Mouse (Mus musculus): Measurements from ENCODE around the gene Rps21. TPM values are rescaled to one million over a fixed set of nuclear protein-coding genes. Genes with fewer than 3 reads are reported as not detected.

Rps21 gene
- polyA plus RNA-seq, 1 experiment = 1,612 TPM

DNA sequence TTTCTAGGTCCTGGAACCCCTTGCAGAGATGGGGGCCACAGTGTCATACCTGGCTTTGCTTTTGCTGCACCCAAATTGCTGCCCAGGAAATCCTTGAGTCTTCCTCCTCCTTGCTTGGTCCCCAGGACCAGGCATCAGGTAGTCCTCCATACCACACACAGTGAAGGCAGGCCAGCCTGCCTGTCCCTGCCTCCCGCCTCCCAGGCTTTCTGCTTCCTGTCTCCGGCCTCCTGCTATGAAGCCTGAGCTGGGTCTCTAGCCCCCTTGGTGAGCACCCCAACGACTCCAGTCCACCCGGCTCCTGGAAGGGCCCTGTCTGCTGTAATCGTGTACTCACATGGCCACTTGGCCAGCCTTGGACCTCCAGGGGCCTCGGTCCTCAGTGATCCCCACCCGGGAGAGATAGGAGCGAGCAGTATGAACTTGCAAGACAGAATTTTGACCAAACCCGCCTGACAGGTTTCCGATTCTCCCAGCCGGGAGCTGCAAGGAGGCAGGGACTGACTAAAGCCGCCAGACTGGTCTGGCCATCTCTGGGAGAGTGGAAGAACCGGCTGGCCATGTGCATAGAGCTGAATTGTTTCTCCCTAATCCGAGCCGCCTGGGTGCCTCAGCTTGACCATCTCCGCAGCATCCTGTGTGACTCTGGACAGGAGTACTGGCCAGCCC lies 32.4 kb downstream of the Rps21 start, which contains the start of gene Rbbp8nl:
Gene Rbbp8nl (minus strand): TSS at position 440 of the 669 bp plus-strand sequence.
- H3K36me3 ChIP-seq (ENCODE audit: control insufficient read depth, insufficient read depth, low read length, poor library complexity, severe bottlenecking) = no peaks in the 10 kb centered on the region
- H3K9me3 ChIP-seq (replicated peaks; ENCODE audit: control insufficient read depth, insufficient read depth, low read length, poor library complexity, severe bottlenecking) = no peaks in the 10 kb centered on the region
- peak within 1 kb of the TSS; percentile 4 for H3K9ac ChIP-seq (ENCODE audit: low read depth, poor library complexity, severe bottlenecking)
- H3K27ac ChIP-seq (ENCODE audit: insufficient read depth, low read length) = peak within 1 kb of the TSS; percentile 83
- peaks cover 25% of the 10 kb centered on the region for H3K4me1 ChIP-seq (ENCODE audit: control insufficient read depth, insufficient read depth, low read length)
- peak within 1 kb of the TSS; percentile 35 for H3K4me3 ChIP-seq (ENCODE audit: low read depth, low read length)
- no peaks in the 10 kb centered on the region for H3K27me3 ChIP-seq (ENCODE audit: control insufficient read depth, insufficient read depth, low read length, poor library complexity, severe bottlenecking)
- TF ChIP-seq EP300 (IDR thresholded peaks at IDR 0.05; ENCODE audit: insufficient read depth, low read depth, low read length) (peak; percentile 83; the same call in 1 of the 2 replicates), CTCF (IDR thresholded peaks at IDR 0.05; ENCODE audit: low read depth, low read length) (no peak), POLR2A (IDR thresholded peaks at IDR 0.05; ENCODE audit: insufficient read depth, low read length) (no peak)

DNA sequence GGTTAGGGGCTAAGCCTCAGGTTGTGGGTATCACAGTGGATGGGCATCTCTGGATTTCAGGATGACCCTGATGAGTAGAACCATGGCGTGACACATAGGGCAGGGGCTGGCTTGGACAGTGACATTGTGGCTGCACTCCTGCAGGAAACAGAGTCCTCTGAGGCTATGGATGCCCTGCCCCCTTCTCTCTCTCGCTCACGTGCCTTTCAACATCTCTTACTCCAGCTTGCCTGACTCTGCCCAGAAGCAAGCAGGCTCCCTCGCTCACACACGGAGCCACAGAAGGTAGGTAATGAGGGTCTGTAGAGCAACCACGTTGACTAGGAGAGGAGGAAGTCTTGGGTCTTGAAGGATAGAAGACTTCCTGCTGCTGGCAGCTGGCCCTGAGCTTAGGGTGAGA lies 33.3 kb downstream of the Rps21 start:
- H3K36me3 ChIP-seq (ENCODE audit: control insufficient read depth, insufficient read depth, low read length, poor library complexity, severe bottlenecking) = no peaks in the 10 kb centered on the region
- no peaks in the 10 kb centered on the region for H3K27me3 ChIP-seq (ENCODE audit: control insufficient read depth, insufficient read depth, low read length, poor library complexity, severe bottlenecking)
- H3K9me3 ChIP-seq (replicated peaks; ENCODE audit: control insufficient read depth, insufficient read depth, low read length, poor library complexity, severe bottlenecking) = no peaks in the 10 kb centered on the region
- H3K27ac ChIP-seq (ENCODE audit: insufficient read depth, low read length) = peak overlapping the region; percentile 39; the same call in 1 of the 2 replicates
- TF ChIP-seq CTCF (IDR thresholded peaks at IDR 0.05; ENCODE audit: low read depth, low read length) (no peak), EP300 (IDR thresholded peaks at IDR 0.05; ENCODE audit: insufficient read depth, low read depth, low read length) (peak; percentile 54; the same call in 1 of the 2 replicates), POLR2A (IDR thresholded peaks at IDR 0.05; ENCODE audit: insufficient read depth, low read length) (no peak)
- 0 out of 2 replicates have a peak overlapping the region, but pooled peaks have one; percentile 4 for H3K9ac ChIP-seq (ENCODE audit: low read depth, poor library complexity, severe bottlenecking)
- H3K4me1 ChIP-seq (ENCODE audit: control insufficient read depth, insufficient read depth, low read length) = peaks cover 26% of the 10 kb centered on the region
- H3K4me3 ChIP-seq (ENCODE audit: low read depth, low read length) = peak overlapping the region; percentile 35

DNA sequence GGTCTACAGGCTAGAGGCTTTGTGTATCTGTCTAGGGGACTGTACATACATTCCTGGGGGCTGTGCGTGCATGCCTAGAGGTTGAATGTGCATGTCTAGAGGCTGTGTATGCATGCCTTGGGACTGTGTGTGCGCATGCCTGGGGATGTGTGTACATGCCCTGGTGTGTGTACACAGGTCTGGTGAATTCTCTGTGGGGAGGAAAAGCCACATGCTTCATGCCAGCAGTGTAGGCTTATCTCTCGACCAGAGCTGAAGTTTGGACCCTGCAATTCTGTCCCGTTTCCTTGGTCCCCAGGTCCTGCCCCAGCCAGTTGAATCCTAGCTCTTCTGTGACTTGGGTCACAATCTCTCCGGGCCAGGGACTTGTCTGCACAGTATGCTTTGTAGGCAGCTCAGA lies 34.4 kb downstream of the Rps21 start:
- TF ChIP-seq POLR2A (IDR thresholded peaks at IDR 0.05; ENCODE audit: insufficient read depth, low read length) = no peak
- no peak for TF ChIP-seq CTCF (IDR thresholded peaks at IDR 0.05; ENCODE audit: low read depth, low read length)
- no peak for TF ChIP-seq EP300 (IDR thresholded peaks at IDR 0.05; ENCODE audit: insufficient read depth, low read depth, low read length)
- no peak overlapping the region for H3K9ac ChIP-seq (ENCODE audit: low read depth, poor library complexity, severe bottlenecking)
- H3K27ac ChIP-seq (ENCODE audit: insufficient read depth, low read length) = peak overlapping the region; percentile 63

DNA sequence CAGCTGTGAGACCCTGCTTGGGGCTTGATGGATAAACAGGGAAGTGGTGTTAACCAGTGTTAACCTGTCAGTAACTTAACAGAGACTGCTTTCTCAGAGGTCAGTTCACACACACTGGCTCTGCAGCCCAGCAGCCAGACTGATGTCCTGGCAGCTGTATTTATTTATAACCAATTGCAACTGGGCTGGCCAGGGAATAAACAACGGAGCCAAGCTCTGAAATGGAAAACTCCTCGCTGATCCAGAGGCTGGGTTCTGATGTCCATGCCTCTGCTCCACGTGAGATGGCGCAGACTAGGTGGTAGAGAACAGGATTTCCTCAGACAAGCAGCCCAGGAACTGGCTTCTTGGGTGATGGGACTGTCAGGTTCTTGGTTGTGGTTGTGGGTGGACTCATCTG lies 34.8 kb downstream of the Rps21 start:
- peak overlapping the region; percentile 63 for H3K27ac ChIP-seq (ENCODE audit: insufficient read depth, low read length)
- H3K9me3 ChIP-seq (replicated peaks; ENCODE audit: control insufficient read depth, insufficient read depth, low read length, poor library complexity, severe bottlenecking) = no peaks in the 10 kb centered on the region
- H3K27me3 ChIP-seq (ENCODE audit: control insufficient read depth, insufficient read depth, low read length, poor library complexity, severe bottlenecking) = no peaks in the 10 kb centered on the region
- H3K9ac ChIP-seq (ENCODE audit: low read depth, poor library complexity, severe bottlenecking) = no peak overlapping the region
- H3K4me1 ChIP-seq (ENCODE audit: control insufficient read depth, insufficient read depth, low read length) = peaks cover 26% of the 10 kb centered on the region
- TF ChIP-seq CTCF (IDR thresholded peaks at IDR 0.05; ENCODE audit: low read depth, low read length) (no peak), POLR2A (IDR thresholded peaks at IDR 0.05; ENCODE audit: insufficient read depth, low read length) (no peak), EP300 (IDR thresholded peaks at IDR 0.05; ENCODE audit: insufficient read depth, low read depth, low read length) (no peak)
- 0 out of 2 replicates have a peak overlapping the region, but pooled peaks have one; percentile 35 for H3K4me3 ChIP-seq (ENCODE audit: low read depth, low read length)
- H3K36me3 ChIP-seq (ENCODE audit: control insufficient read depth, insufficient read depth, low read length, poor library complexity, severe bottlenecking) = no peaks in the 10 kb centered on the region

More for the DNA sequence above, 34.4 kb downstream of the Rps21 start:
- Histone ChIP-seq H3K4me3 (ENCODE audit: low read depth, low read length) (peak overlapping the region; percentile 35), H3K4me1 (ENCODE audit: control insufficient read depth, insufficient read depth, low read length) (peaks cover 26% of the 10 kb centered on the region), H3K36me3 (ENCODE audit: control insufficient read depth, insufficient read depth, low read length, poor library complexity, severe bottlenecking) (no peaks in the 10 kb centered on the region), H3K9me3 (replicated peaks; ENCODE audit: control insufficient read depth, insufficient read depth, low read length, poor library complexity, severe bottlenecking) (no peaks in the 10 kb centered on the region), H3K27me3 (ENCODE audit: control insufficient read depth, insufficient read depth, low read length, poor library complexity, severe bottlenecking) (no peaks in the 10 kb centered on the region)

DNA sequence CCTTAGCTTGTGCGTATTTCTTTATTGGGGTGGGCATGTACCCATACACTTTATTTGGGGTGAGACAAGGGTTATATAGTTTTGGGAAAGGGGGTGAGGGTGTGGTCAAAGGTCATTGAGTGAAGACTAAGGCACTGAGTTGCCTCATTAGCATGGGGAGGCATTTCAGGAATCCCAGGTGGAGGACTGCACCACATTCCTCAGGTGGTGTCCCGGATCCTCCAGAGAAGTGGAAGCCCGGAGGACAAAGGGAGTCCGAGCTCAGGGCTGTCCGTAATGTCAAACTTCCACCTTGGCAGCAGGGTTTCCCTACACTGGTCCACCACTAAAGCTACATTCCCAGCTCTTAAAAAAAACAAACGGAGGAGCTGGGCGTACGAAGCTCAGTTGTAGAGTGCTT lies 35.7 kb downstream of the Rps21 start:
- H3K9me3 ChIP-seq (replicated peaks; ENCODE audit: control insufficient read depth, insufficient read depth, low read length, poor library complexity, severe bottlenecking) = no peaks in the 10 kb centered on the region
- H3K27ac ChIP-seq (ENCODE audit: insufficient read depth, low read length) = peak overlapping the region; percentile 82
- no peak overlapping the region for H3K9ac ChIP-seq (ENCODE audit: low read depth, poor library complexity, severe bottlenecking)

DNA sequence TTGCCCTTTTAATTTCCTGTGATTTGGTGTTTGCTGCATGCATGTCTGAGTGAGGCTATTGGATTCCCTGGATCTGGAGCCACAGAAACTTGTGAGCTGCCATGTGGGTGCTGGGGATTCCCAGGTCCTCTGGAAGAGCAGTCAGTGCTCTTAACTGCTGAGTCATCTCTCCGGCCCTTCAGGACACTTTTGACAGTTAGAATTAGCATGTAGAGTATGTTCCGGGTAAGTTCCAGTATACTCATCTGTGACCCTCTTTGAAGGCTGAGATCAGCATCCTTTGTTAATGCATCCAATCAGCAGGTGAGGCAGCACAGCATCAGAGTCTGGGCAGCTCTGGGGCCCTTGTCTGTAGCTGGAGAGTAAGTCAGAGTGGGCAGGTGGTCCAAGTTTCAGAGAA lies 43.1 kb downstream of the Rps21 start:
- TF ChIP-seq CTCF (IDR thresholded peaks at IDR 0.05; ENCODE audit: low read depth, low read length) (no peak), EP300 (IDR thresholded peaks at IDR 0.05; ENCODE audit: insufficient read depth, low read depth, low read length) (no peak)
- H3K4me1 ChIP-seq (ENCODE audit: control insufficient read depth, insufficient read depth, low read length) = no peaks in the 10 kb centered on the region
- H3K9ac ChIP-seq (ENCODE audit: low read depth, poor library complexity, severe bottlenecking) = no peak overlapping the region
- no peak overlapping the region for H3K4me3 ChIP-seq (ENCODE audit: low read depth, low read length)
- H3K27ac ChIP-seq (ENCODE audit: insufficient read depth, low read length) = no peak overlapping the region
- no peaks in the 10 kb centered on the region for H3K27me3 ChIP-seq (ENCODE audit: control insufficient read depth, insufficient read depth, low read length, poor library complexity, severe bottlenecking)
- H3K36me3 ChIP-seq (ENCODE audit: control insufficient read depth, insufficient read depth, low read length, poor library complexity, severe bottlenecking) = no peaks in the 10 kb centered on the region
- H3K9me3 ChIP-seq (replicated peaks; ENCODE audit: control insufficient read depth, insufficient read depth, low read length, poor library complexity, severe bottlenecking) = no peaks in the 10 kb centered on the region

More for the DNA sequence above, 35.7 kb downstream of the Rps21 start:
- TF ChIP-seq EP300 (IDR thresholded peaks at IDR 0.05; ENCODE audit: insufficient read depth, low read depth, low read length) = peak; percentile 91
- no peak for TF ChIP-seq CTCF (IDR thresholded peaks at IDR 0.05; ENCODE audit: low read depth, low read length)
- no peak for TF ChIP-seq POLR2A (IDR thresholded peaks at IDR 0.05; ENCODE audit: insufficient read depth, low read length)
- peaks cover 26% of the 10 kb centered on the region for H3K4me1 ChIP-seq (ENCODE audit: control insufficient read depth, insufficient read depth, low read length)
- H3K4me3 ChIP-seq (ENCODE audit: low read depth, low read length) = no peak overlapping the region
- no peaks in the 10 kb centered on the region for H3K27me3 ChIP-seq (ENCODE audit: control insufficient read depth, insufficient read depth, low read length, poor library complexity, severe bottlenecking)
- H3K36me3 ChIP-seq (ENCODE audit: control insufficient read depth, insufficient read depth, low read length, poor library complexity, severe bottlenecking) = no peaks in the 10 kb centered on the region
